Mouse (Mus musculus): Measurements from ENCODE around the gene Iffo2. TPM values are rescaled to one million over a fixed set of nuclear protein-coding genes. Genes with fewer than 3 reads are reported as not detected.

The Iffo2 gene
- polyA plus RNA-seq, 1 experiment from 2014 or later: 5.2 TPM

- DNase-seq: peak; percentile 90
- peak; percentile 65 for ATAC-seq (ENCODE audit: low FRiP score, low TSS enrichment)
- Histone ChIP-seq H3K4me1 (ENCODE audit: control insufficient read depth, insufficient read depth, low read length) (peaks cover 4% of the 10 kb centered on the region; the same call in 1 of the 2 replicates), H3K9ac (replicated peaks; ENCODE audit: low read length) (no peak overlapping the region; the same call in 1 of the 2 replicates), H3K9me3 (ENCODE audit: control insufficient read depth, low read length) (no peaks in the 10 kb centered on the region; the same call in 1 of the 2 replicates), H3K27me3 (ENCODE audit: control insufficient read depth, insufficient read depth, low read length) (no peaks in the 10 kb centered on the region), H3K27ac (replicated peaks; ENCODE audit: low read depth, low read length) (peak overlapping the region; percentile 42; the same call in 1 of the 2 replicates), H3K4me2 (ENCODE audit: low read length) (peak overlapping the region; percentile 41), H3K4me3 (replicated peaks; ENCODE audit: low read depth, low read length) (no peak overlapping the region), H3K36me3 (ENCODE audit: control insufficient read depth, insufficient read depth, low read length) (peaks cover 19% of the 10 kb centered on the region)
- 6% methylated on average over 10 of the region's 10 CpGs for WGBS
Observed at GRCm38 (mm10) chr4:139611542-139611953, 81.2 kb downstream of the Iffo2 start.

GRCm38 (mm10) chr4:139614524-139615260 is 84.3 kb downstream of the Iffo2 start:
- DNase-seq: no peak
- H3K4me2 ChIP-seq (ENCODE audit: low read length): no peak overlapping the region
- no peaks in the 10 kb centered on the region for H3K27me3 ChIP-seq (ENCODE audit: control insufficient read depth, insufficient read depth, low read length)
- H3K9me3 ChIP-seq (ENCODE audit: control insufficient read depth, low read length): no peaks in the 10 kb centered on the region; the same call in 1 of the 2 replicates
- H3K9ac ChIP-seq (replicated peaks; ENCODE audit: low read length): no peak overlapping the region; the same call in 1 of the 2 replicates
- no peak for ATAC-seq (ENCODE audit: low FRiP score, low TSS enrichment)
- H3K4me3 ChIP-seq (replicated peaks; ENCODE audit: low read depth, low read length): no peak overlapping the region
- H3K27ac ChIP-seq (replicated peaks; ENCODE audit: low read depth, low read length): no peak overlapping the region
- H3K4me1 ChIP-seq (ENCODE audit: control insufficient read depth, insufficient read depth, low read length): peaks cover 8% of the 10 kb centered on the region
- H3K36me3 ChIP-seq (ENCODE audit: control insufficient read depth, insufficient read depth, low read length): peaks cover 14% of the 10 kb centered on the region
- 86% methylated on average over 21 of the region's 21 CpGs for WGBS

- peaks cover 14% of the 10 kb centered on the region for H3K36me3 ChIP-seq (ENCODE audit: control insufficient read depth, insufficient read depth, low read length)
- DNase-seq (peak; percentile 76), ATAC-seq (ENCODE audit: low FRiP score, low TSS enrichment) (peak; percentile 57; the same call in 1 of the 2 replicates)
- H3K4me2 ChIP-seq (ENCODE audit: low read length): peak overlapping the region; percentile 64
- peak overlapping the region; percentile 41 for H3K4me3 ChIP-seq (replicated peaks; ENCODE audit: low read depth, low read length)
- H3K9me3 ChIP-seq (ENCODE audit: control insufficient read depth, low read length): no peaks in the 10 kb centered on the region; the same call in 1 of the 2 replicates
- WGBS: 7% methylated on average over 24 of the region's 24 CpGs
- peak overlapping the region; percentile 60; the same call in 1 of the 2 replicates for H3K27ac ChIP-seq (replicated peaks; ENCODE audit: low read depth, low read length)
- H3K27me3 ChIP-seq (ENCODE audit: control insufficient read depth, insufficient read depth, low read length): no peaks in the 10 kb centered on the region
- peaks cover 8% of the 10 kb centered on the region for H3K4me1 ChIP-seq (ENCODE audit: control insufficient read depth, insufficient read depth, low read length)
- H3K9ac ChIP-seq (replicated peaks; ENCODE audit: low read length): peak overlapping the region; percentile 48; the same call in 1 of the 2 replicates
Observed at GRCm38 (mm10) chr4:139616276-139617000, 86.1 kb downstream of the Iffo2 start.

GRCm38 (mm10) chr4:139617001-139617364 is 86.6 kb downstream of the Iffo2 start:
- Histone ChIP-seq H3K9ac (replicated peaks; ENCODE audit: low read length) (no peak overlapping the region), H3K27ac (replicated peaks; ENCODE audit: low read depth, low read length) (no peak overlapping the region), H3K4me2 (ENCODE audit: low read length) (peak overlapping the region; percentile 64), H3K4me3 (replicated peaks; ENCODE audit: low read depth, low read length) (peak overlapping the region; percentile 41; the same call in 1 of the 2 replicates), H3K27me3 (ENCODE audit: control insufficient read depth, insufficient read depth, low read length) (no peaks in the 10 kb centered on the region), H3K36me3 (ENCODE audit: control insufficient read depth, insufficient read depth, low read length) (peaks cover 14% of the 10 kb centered on the region), H3K4me1 (ENCODE audit: control insufficient read depth, insufficient read depth, low read length) (peaks cover 8% of the 10 kb centered on the region), H3K9me3 (ENCODE audit: control insufficient read depth, low read length) (no peaks in the 10 kb centered on the region; the same call in 1 of the 2 replicates)
- no peak for ATAC-seq (ENCODE audit: low FRiP score, low TSS enrichment)
- no peak for DNase-seq
- 50% methylated on average over 3 of the region's 3 CpGs for WGBS

GRCm38 (mm10) chr4:139619765-139620164 is 89.4 kb downstream of the Iffo2 start:
- Histone ChIP-seq H3K9ac (replicated peaks; ENCODE audit: low read length) (no peak overlapping the region), H3K36me3 (ENCODE audit: control insufficient read depth, insufficient read depth, low read length) (no peaks in the 10 kb centered on the region; the same call in 1 of the 2 replicates), H3K27ac (replicated peaks; ENCODE audit: low read depth, low read length) (no peak overlapping the region), H3K9me3 (ENCODE audit: control insufficient read depth, low read length) (no peaks in the 10 kb centered on the region), H3K27me3 (ENCODE audit: control insufficient read depth, insufficient read depth, low read length) (no peaks in the 10 kb centered on the region), H3K4me1 (ENCODE audit: control insufficient read depth, insufficient read depth, low read length) (peaks cover 25% of the 10 kb centered on the region), H3K4me2 (ENCODE audit: low read length) (no peak overlapping the region), H3K4me3 (replicated peaks; ENCODE audit: low read depth, low read length) (no peak overlapping the region)
- ATAC-seq (ENCODE audit: low FRiP score, low TSS enrichment) (no peak), DNase-seq (no peak)
- 78% methylated on average over 6 of the region's 6 CpGs for WGBS

GRCm38 (mm10) chr4:139622373-139623282 is 92.3 kb downstream of the Iffo2 start, which contains the start of gene Aldh4a1:
Gene Aldh4a1, plus strand, starts transcription at chr4:139622866.
- peaks cover 17% of the 10 kb centered on the region for H3K4me1 ChIP-seq (ENCODE audit: control insufficient read depth, insufficient read depth, low read length)
- peak; percentile 95 for DNase-seq
- peak; percentile 100 for ATAC-seq (ENCODE audit: low FRiP score, low TSS enrichment)
- no peaks in the 10 kb centered on the region for H3K27me3 ChIP-seq (ENCODE audit: control insufficient read depth, insufficient read depth, low read length)
- peak within 1 kb of the TSS; percentile 90 for H3K27ac ChIP-seq (replicated peaks; ENCODE audit: low read depth, low read length)
- H3K4me2 ChIP-seq (ENCODE audit: low read length): peak within 1 kb of the TSS; percentile 86
- 0 out of 2 replicates have a peak, but pooled peaks cover 2% of the 10 kb centered on the region for H3K36me3 ChIP-seq (ENCODE audit: control insufficient read depth, insufficient read depth, low read length)
- under 1% methylated on average over 33 of the region's 38 CpGs for WGBS
- peak within 1 kb of the TSS; percentile 71 for H3K4me3 ChIP-seq (replicated peaks; ENCODE audit: low read depth, low read length)
- H3K9me3 ChIP-seq (ENCODE audit: control insufficient read depth, low read length): no peaks in the 10 kb centered on the region
- peak within 1 kb of the TSS; percentile 65 for H3K9ac ChIP-seq (replicated peaks; ENCODE audit: low read length)

GRCm38 (mm10) chr4:139623434-139624115 is 93.2 kb downstream of the Iffo2 start:
- 29% methylated on average over 21 of the region's 21 CpGs for WGBS
- Histone ChIP-seq H3K9ac (replicated peaks; ENCODE audit: low read length) (peak overlapping the region; percentile 65), H3K4me3 (replicated peaks; ENCODE audit: low read depth, low read length) (peak overlapping the region; percentile 71), H3K4me2 (ENCODE audit: low read length) (peak overlapping the region; percentile 86), H3K27me3 (ENCODE audit: control insufficient read depth, insufficient read depth, low read length) (no peaks in the 10 kb centered on the region), H3K27ac (replicated peaks; ENCODE audit: low read depth, low read length) (peak overlapping the region; percentile 90; the same call in 1 of the 2 replicates), H3K9me3 (ENCODE audit: control insufficient read depth, low read length) (no peaks in the 10 kb centered on the region), H3K36me3 (ENCODE audit: control insufficient read depth, insufficient read depth, low read length) (0 out of 2 replicates have a peak, but pooled peaks cover 3% of the 10 kb centered on the region), H3K4me1 (ENCODE audit: control insufficient read depth, insufficient read depth, low read length) (peaks cover 17% of the 10 kb centered on the region)
- DNase-seq: no peak
- ATAC-seq (ENCODE audit: low FRiP score, low TSS enrichment): no peak
